Mouse (Mus musculus) bone marrow macrophage, adult 2 months (primary cell): Measurements from ENCODE around the gene Inpp5a.

Source experiments
- CTCF ChIP-seq: IDR thresholded peaks from 2 replicates; pipeline ENCODE4 v1.5.1; 2012; ENCODE audit warnings: low read depth, mild to moderate bottlenecking, low read length, moderate library complexity
- POLR2A ChIP-seq: IDR thresholded peaks from 2 replicates; pipeline ENCODE4 v1.6.1; 2012; ENCODE audit warnings: mild to moderate bottlenecking, low read depth, low read length, borderline replicate concordance

GRCm38 (mm10) chr7:139587919-139588318 is 199.0 kb downstream of the Inpp5a start:
- TF ChIP-seq CTCF (no peak), POLR2A (no peak)
